Mouse (Mus musculus) CH12.LX (cell line): ENCODE data around the gene Asb9.

Experiments used
- CHD1 ChIP-seq: IDR thresholded peaks from 2 replicates; pipeline ENCODE4 v1.6.1; 2012; ENCODE audit warnings: low read depth, low read length, improper control_type of control experiment, inconsistent platforms
- CHD2 ChIP-seq: IDR thresholded peaks from 2 replicates; pipeline ENCODE4 v1.6.1; 2011; ENCODE audit warnings: low read length, improper control_type of control experiment
- CTCF ChIP-seq, 2 experiments: IDR thresholded peaks in 1 of 2; conservative IDR thresholded peaks in 1 of 2; 2 replicates each; pipeline ENCODE4 v1.5.1; 2011 to 2012; ENCODE audit warnings: low read depth in 2 of 2, low read length in 2 of 2, improper control_type of control experiment in 1 of 2, inconsistent platforms in 1 of 2, mild to moderate bottlenecking in 1 of 2, moderate library complexity in 1 of 2
- ELF1 ChIP-seq: IDR thresholded peaks from 2 replicates; pipeline ENCODE4 v1.6.1; 2014; ENCODE audit warnings: low read depth, mild to moderate bottlenecking, inconsistent platforms, low read length, improper control_type of control experiment
- EP300 ChIP-seq: IDR thresholded peaks from 2 replicates; pipeline ENCODE4 v1.6.1; 2011; ENCODE audit warnings: low read length, improper control_type of control experiment
- HCFC1 ChIP-seq: IDR thresholded peaks from 2 replicates; pipeline ENCODE4 v1.6.1; 2012; ENCODE audit warnings: low read depth, mild to moderate bottlenecking, inconsistent platforms, low read length, improper control_type of control experiment
- KAT2A ChIP-seq: IDR thresholded peaks from 2 replicates; pipeline ENCODE4 v1.6.1; 2012; ENCODE audit warnings: low read length, improper control_type of control experiment, inconsistent platforms; ENCODE audit not compliant: insufficient replicate concordance
- MAX ChIP-seq: IDR thresholded peaks from 2 replicates; pipeline ENCODE4 v1.6.1; 2011; ENCODE audit warnings: low read length, improper control_type of control experiment
- MEF2A ChIP-seq: IDR thresholded peaks from 2 replicates; pipeline ENCODE4 v1.6.1; 2014; ENCODE audit warnings: low read depth, mild to moderate bottlenecking, inconsistent platforms, low read length, improper control_type of control experiment, borderline replicate concordance
- MXI1 ChIP-seq: IDR thresholded peaks from 2 replicates; pipeline ENCODE4 v1.6.1; 2011; ENCODE audit warnings: mild to moderate bottlenecking, low read depth, low read length, improper control_type of control experiment
- POLR2A ChIP-seq: IDR thresholded peaks from 2 replicates; pipeline ENCODE4 v1.6.1; 2011; ENCODE audit warnings: low read depth, mild to moderate bottlenecking, improper control_type of control experiment, low read length
- SIN3A ChIP-seq: IDR thresholded peaks from 2 replicates; pipeline ENCODE4 v1.6.1; 2012; ENCODE audit warnings: low read length, improper control_type of control experiment, inconsistent platforms
- TCF12 ChIP-seq: IDR thresholded peaks from 2 replicates; pipeline ENCODE4 v1.6.1; 2014; ENCODE audit warnings: low read depth, mild to moderate bottlenecking, inconsistent platforms, low read length, improper control_type of control experiment

- no peak for TF ChIP-seq CTCF (conservative IDR thresholded peaks at IDR 0.05 in 1 of 2, IDR thresholded peaks at IDR 0.05 in 1 of 2; ENCODE audit: low read depth in 2 of 2, low read length in 2 of 2)
- no peak for TF ChIP-seq MAX
- TF ChIP-seq MXI1: no peak
- TF ChIP-seq TCF12: no peak
- TF ChIP-seq EP300: no peak
- TF ChIP-seq KAT2A: no peak
- no peak for TF ChIP-seq HCFC1
- TF ChIP-seq POLR2A: no peak
- no peak for TF ChIP-seq SIN3A
- no peak for TF ChIP-seq CHD1
- no peak for TF ChIP-seq CHD2
- TF ChIP-seq ELF1: no peak
- TF ChIP-seq MEF2A: no peak
These were observed 3.9 kb upstream of the Asb9 start for GRCm38 (mm10) chrX:164502258-164502657.
